Mouse (Mus musculus) forebrain, embryonic 13.5 days (tissue): ENCODE data around the gene Cemip2. TPM values are rescaled to one million over a fixed set of nuclear protein-coding genes. Genes with fewer than 3 reads are reported as not detected.

Experiments used
- ATAC-seq: fragments of 200-750 bp; cut with Nextera tagmentation; 2 replicates; pipeline ENCODE4 v1.8.0; 2017
- H3K27ac ChIP-seq: fragments of 300-500 bp; sonication (generic); 2 replicates; pipeline ENCODE4 v1.5.1; 2015; ENCODE audit warnings: inconsistent platforms, mild to moderate bottlenecking, moderate library complexity
- H3K27me3 ChIP-seq: fragments of 300-500 bp; sonication (generic); 2 replicates; pipeline ENCODE4 v1.6.1; 2015; ENCODE audit warnings: mild to moderate bottlenecking, inconsistent platforms
- H3K36me3 ChIP-seq: fragments of 300-500 bp; sonication (generic); 2 replicates; pipeline ENCODE4 v1.6.1; 2015; ENCODE audit warnings: mild to moderate bottlenecking, inconsistent platforms; ENCODE audit not compliant: poor library complexity, severe bottlenecking
- H3K4me1 ChIP-seq: fragments of 300-500 bp; sonication (generic); 2 replicates; pipeline ENCODE4 v1.6.1; 2015; ENCODE audit warnings: inconsistent platforms
- H3K4me2 ChIP-seq: fragments of 300-500 bp; sonication (generic); 2 replicates; pipeline ENCODE4 v1.6.1; 2015; ENCODE audit warnings: inconsistent platforms, mild to moderate bottlenecking, moderate library complexity
- H3K4me3 ChIP-seq: fragments of 300-500 bp; sonication (generic); 2 replicates; pipeline ENCODE4 v1.5.1; 2015; ENCODE audit warnings: mild to moderate bottlenecking, inconsistent platforms
- H3K9ac ChIP-seq: fragments of 300-500 bp; sonication (generic); 2 replicates; pipeline ENCODE4 v1.6.1; 2015; ENCODE audit warnings: mild to moderate bottlenecking, inconsistent platforms
- H3K9me3 ChIP-seq: fragments of 300-500 bp; sonication (generic); replicated peaks from 2 replicates; pipeline ENCODE4 v1.6.1; 2016; ENCODE audit warnings: inconsistent platforms
- WGBS: fragments of 180-500 bp; shearing (Covaris S2); methylation state at CpG from one replicate; pipeline ENCODE4 v1.1.7; 2015; 5-methylcytosine and 5-hydroxymethylcytosine counted together
- polyA plus RNA-seq: library from polyadenylated mRNA; unstranded; fragments of >200 nt; fragmentation: Nextera tagmentation; extraction: Ambion mirVana; gene quantifications from 2 replicates; pipeline ENCODE4 v1.2.1, GENCODE M21; 2015

Gene Cemip2
- polyA plus RNA-seq, 1 experiment from 2014 or later = 54.2 TPM

GRCm38 (mm10) chr19:21750154-21750553, 28.0 kb upstream of the Cemip2 start:
- Histone ChIP-seq H3K9me3 (no peaks in the 10 kb centered on the region), H3K4me1 (no peaks in the 10 kb centered on the region), H3K9ac (no peak overlapping the region), H3K27me3 (no peaks in the 10 kb centered on the region), H3K4me2 (no peak overlapping the region), H3K4me3 (no peak overlapping the region), H3K36me3 (no peaks in the 10 kb centered on the region), H3K27ac (no peak overlapping the region)
- 62% methylated on average over 2 of the region's 2 CpGs for WGBS
- no peak for ATAC-seq

- H3K9ac ChIP-seq = no peak overlapping the region
- H3K27ac ChIP-seq = no peak overlapping the region
- no peaks in the 10 kb centered on the region for H3K27me3 ChIP-seq
- no peaks in the 10 kb centered on the region for H3K4me1 ChIP-seq
- no peak for ATAC-seq
- no peak overlapping the region for H3K4me3 ChIP-seq
- H3K4me2 ChIP-seq = no peak overlapping the region
- H3K36me3 ChIP-seq = no peaks in the 10 kb centered on the region
- H3K9me3 ChIP-seq = no peaks in the 10 kb centered on the region
Measured at GRCm38 (mm10) chr19:21761676-21762075, 16.5 kb upstream of the Cemip2 start.

GRCm38 (mm10) chr19:21764013-21764412, 14.1 kb upstream of the Cemip2 start:
- no peaks in the 10 kb centered on the region for H3K9me3 ChIP-seq
- 73% methylated on average over 2 of the region's 2 CpGs for WGBS
- H3K4me3 ChIP-seq = no peak overlapping the region
- no peaks in the 10 kb centered on the region for H3K4me1 ChIP-seq
- H3K9ac ChIP-seq = no peak overlapping the region
- no peak for ATAC-seq
- H3K27ac ChIP-seq = no peak overlapping the region
- no peaks in the 10 kb centered on the region for H3K27me3 ChIP-seq
- no peak overlapping the region for H3K4me2 ChIP-seq
- H3K36me3 ChIP-seq = no peaks in the 10 kb centered on the region

GRCm38 (mm10) chr19:21764738-21765137, 13.4 kb upstream of the Cemip2 start:
- H3K36me3 ChIP-seq = no peaks in the 10 kb centered on the region
- no peaks in the 10 kb centered on the region for H3K27me3 ChIP-seq
- no peak overlapping the region for H3K9ac ChIP-seq
- 86% methylated on average over 3 of the region's 3 CpGs for WGBS
- H3K4me2 ChIP-seq = no peak overlapping the region
- H3K4me1 ChIP-seq = no peaks in the 10 kb centered on the region
- ATAC-seq = no peak
- H3K4me3 ChIP-seq = no peak overlapping the region
- no peaks in the 10 kb centered on the region for H3K9me3 ChIP-seq
- no peak overlapping the region for H3K27ac ChIP-seq

GRCm38 (mm10) chr19:21767500-21768045, 10.6 kb upstream of the Cemip2 start:
- no peaks in the 10 kb centered on the region for H3K27me3 ChIP-seq
- no peak for ATAC-seq
- WGBS = 83% methylated on average over 8 of the region's 9 CpGs

DNA sequence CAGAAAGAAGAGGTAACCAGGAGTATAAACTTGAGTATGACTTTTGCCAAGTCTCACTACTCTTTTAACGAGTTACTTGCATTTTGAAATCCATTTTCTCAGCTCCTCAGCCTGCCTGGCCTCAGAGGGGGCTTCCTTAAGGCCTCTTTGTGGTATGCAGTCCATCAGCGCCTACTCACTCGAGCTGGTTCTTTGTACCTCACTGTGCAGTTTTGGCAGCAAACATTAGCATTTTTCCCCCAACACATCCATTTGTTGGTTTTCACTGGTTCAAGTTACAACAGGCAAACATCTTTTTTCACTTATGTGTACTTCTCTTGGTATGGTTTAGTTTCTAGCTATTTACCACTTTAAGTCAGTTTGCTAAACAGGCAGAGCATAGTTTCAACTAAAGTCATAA, 8.3 kb upstream of the Cemip2 start:
- Histone ChIP-seq H3K4me1 (no peaks in the 10 kb centered on the region), H3K27me3 (no peaks in the 10 kb centered on the region), H3K4me3 (no peak overlapping the region), H3K36me3 (no peaks in the 10 kb centered on the region), H3K9ac (no peak overlapping the region), H3K27ac (no peak overlapping the region), H3K9me3 (no peaks in the 10 kb centered on the region), H3K4me2 (no peak overlapping the region)
- ATAC-seq = no peak
- 58% methylated on average over 3 of the region's 3 CpGs for WGBS

More at GRCm38 (mm10) chr19:21767500-21768045, 10.6 kb upstream of the Cemip2 start:
- Histone ChIP-seq H3K9ac (no peak overlapping the region), H3K4me2 (no peak overlapping the region), H3K36me3 (no peaks in the 10 kb centered on the region), H3K4me1 (no peaks in the 10 kb centered on the region), H3K4me3 (no peak overlapping the region), H3K9me3 (no peaks in the 10 kb centered on the region), H3K27ac (no peak overlapping the region)

DNA sequence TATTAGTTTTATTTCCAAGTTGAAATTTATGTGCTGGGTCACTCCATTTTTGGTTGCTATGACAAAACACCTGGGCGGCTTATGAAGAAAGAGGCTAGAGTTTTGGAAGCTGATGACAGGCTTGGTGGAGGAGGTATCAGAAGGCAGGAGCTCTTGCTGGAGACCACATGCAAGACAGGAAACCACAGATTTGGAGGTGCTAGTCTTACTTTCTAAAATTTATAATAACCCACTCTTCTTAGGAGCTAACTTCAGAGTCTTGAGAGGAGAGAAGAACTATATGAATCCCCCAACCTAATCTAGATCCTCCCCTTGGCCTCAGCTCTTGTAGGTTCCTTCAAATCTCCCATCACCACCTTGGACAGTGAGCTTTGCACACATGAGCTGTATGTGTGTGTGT, 6.6 kb upstream of the Cemip2 start:
- WGBS = 94% methylated on average over 1 of the region's 1 CpGs
- no peak for ATAC-seq
- Histone ChIP-seq H3K4me2 (no peak overlapping the region), H3K27ac (no peak overlapping the region), H3K9me3 (no peaks in the 10 kb centered on the region), H3K9ac (no peak overlapping the region), H3K36me3 (no peaks in the 10 kb centered on the region), H3K27me3 (no peaks in the 10 kb centered on the region), H3K4me1 (no peaks in the 10 kb centered on the region), H3K4me3 (no peak overlapping the region)

GRCm38 (mm10) chr19:21773621-21774020, 4.5 kb upstream of the Cemip2 start:
- no peaks in the 10 kb centered on the region for H3K36me3 ChIP-seq
- no peak overlapping the region for H3K9ac ChIP-seq
- H3K4me3 ChIP-seq = no peak overlapping the region
- WGBS = 83% methylated on average over 6 of the region's 6 CpGs
- no peak overlapping the region for H3K27ac ChIP-seq
- no peak overlapping the region for H3K4me2 ChIP-seq
- peaks cover 4% of the 10 kb centered on the region; the same call in 1 of the 2 replicates for H3K4me1 ChIP-seq
- no peak for ATAC-seq
- H3K9me3 ChIP-seq = no peaks in the 10 kb centered on the region
- H3K27me3 ChIP-seq = no peaks in the 10 kb centered on the region

- Histone ChIP-seq H3K27me3 (no peaks in the 10 kb centered on the region), H3K9ac (no peak overlapping the region), H3K36me3 (no peaks in the 10 kb centered on the region), H3K4me3 (no peak overlapping the region), H3K9me3 (no peaks in the 10 kb centered on the region), H3K4me2 (no peak overlapping the region), H3K4me1 (peaks cover 20% of the 10 kb centered on the region), H3K27ac (no peak overlapping the region)
- no peak for ATAC-seq
- WGBS = 79% methylated on average over 4 of the region's 4 CpGs
Measured at GRCm38 (mm10) chr19:21775629-21776028, 2.5 kb upstream of the Cemip2 start.

DNA sequence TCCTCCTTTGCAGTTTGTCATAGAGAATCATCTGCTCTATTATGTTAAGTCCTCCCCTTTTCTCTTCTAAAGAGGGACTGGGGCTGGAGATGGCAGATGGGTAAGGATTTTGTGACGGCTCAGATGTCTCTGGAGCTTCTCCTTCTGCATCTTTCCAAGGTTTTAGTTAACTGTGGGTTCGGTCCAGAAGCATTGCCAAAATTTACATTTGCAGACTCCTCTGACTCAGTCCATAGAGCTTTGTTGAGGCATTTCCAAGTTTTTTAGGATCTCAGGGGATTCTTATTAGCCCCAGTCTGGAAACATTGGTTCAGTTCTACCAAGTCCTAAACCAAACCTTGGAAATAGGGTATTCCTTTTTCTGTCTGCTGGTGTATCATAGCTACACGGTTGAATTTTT, 1.5 kb upstream of the Cemip2 start:
- ATAC-seq = no peak
- H3K9ac ChIP-seq = no peak overlapping the region
- no peak overlapping the region for H3K27ac ChIP-seq
- H3K36me3 ChIP-seq = no peaks in the 10 kb centered on the region
- no peaks in the 10 kb centered on the region for H3K27me3 ChIP-seq
- WGBS = 72% methylated on average over 3 of the region's 3 CpGs
- no peak overlapping the region for H3K4me3 ChIP-seq
- H3K4me2 ChIP-seq = no peak overlapping the region
- H3K9me3 ChIP-seq = no peaks in the 10 kb centered on the region
- H3K4me1 ChIP-seq = peaks cover 30% of the 10 kb centered on the region

DNA sequence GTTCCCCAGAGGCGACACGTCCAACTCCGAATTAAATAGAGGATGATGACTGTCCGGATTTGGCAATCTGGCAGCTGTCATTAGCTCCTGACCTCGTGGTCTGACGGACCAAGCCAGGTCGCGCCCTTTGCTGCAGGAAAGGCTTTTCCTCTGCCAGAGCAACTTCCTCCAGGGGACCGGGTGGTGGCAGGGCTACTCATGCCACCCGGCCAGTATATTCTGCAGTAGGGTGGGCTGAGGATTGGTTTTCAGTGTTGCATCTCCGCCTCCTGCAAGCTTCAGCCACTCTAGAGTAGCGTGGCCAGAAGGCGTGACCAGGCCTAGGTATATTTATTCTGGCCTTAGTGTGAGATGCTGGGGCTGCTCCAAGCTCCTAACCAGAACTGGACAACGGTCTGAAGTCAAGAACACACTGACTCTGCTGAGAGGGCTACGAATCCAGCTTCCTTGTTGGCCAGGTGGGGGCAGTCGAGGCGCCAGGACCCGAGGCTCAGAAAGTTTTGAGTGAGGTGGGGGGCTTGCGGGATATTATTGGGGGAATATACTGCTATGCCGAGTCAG, 891 bp upstream of the Cemip2 start:
- H3K9ac ChIP-seq = no peak overlapping the region
- H3K27me3 ChIP-seq = no peaks in the 10 kb centered on the region
- H3K36me3 ChIP-seq = no peaks in the 10 kb centered on the region
- ATAC-seq = no peak
- H3K4me3 ChIP-seq = no peak overlapping the region
- no peak overlapping the region for H3K27ac ChIP-seq
- peaks cover 36% of the 10 kb centered on the region for H3K4me1 ChIP-seq
- WGBS = 30% methylated on average over 20 of the region's 20 CpGs
- peak overlapping the region; percentile 93 for H3K4me2 ChIP-seq
- H3K9me3 ChIP-seq = no peaks in the 10 kb centered on the region

- H3K4me1 ChIP-seq = peaks cover 53% of the 10 kb centered on the region
- no peak for ATAC-seq
- H3K9me3 ChIP-seq = no peaks in the 10 kb centered on the region
- peak overlapping the region; percentile 95 for H3K27ac ChIP-seq
- no peaks in the 10 kb centered on the region for H3K27me3 ChIP-seq
- H3K4me2 ChIP-seq = peak overlapping the region; percentile 93
- peak overlapping the region; percentile 97 for H3K9ac ChIP-seq
- H3K36me3 ChIP-seq = no peaks in the 10 kb centered on the region
- peak overlapping the region; percentile 96 for H3K4me3 ChIP-seq
- under 1% methylated on average over 11 of the region's 11 CpGs for WGBS
Measured at GRCm38 (mm10) chr19:21779106-21779505, 964 bp downstream of the Cemip2 start.

DNA sequence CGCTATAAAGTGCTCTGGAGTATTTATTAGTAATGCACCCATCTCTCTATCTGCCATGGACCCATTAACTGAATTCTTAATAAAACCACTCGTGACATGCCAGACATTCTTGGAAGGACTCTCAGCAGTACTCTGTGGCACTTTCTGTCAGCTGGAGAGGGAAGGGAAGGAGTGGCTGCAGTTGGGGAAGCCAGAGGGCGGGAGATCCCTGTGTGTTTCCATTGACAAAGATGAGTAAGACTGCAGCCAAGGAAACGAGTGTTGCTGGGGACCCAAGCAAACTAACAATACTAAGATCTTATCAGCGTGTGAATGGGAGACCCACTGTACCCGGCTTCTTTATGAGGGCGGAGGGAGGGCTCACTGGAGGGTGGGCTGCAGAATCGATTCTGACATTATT, 2.5 kb downstream of the Cemip2 start:
- Histone ChIP-seq H3K36me3 (no peaks in the 10 kb centered on the region), H3K27me3 (no peaks in the 10 kb centered on the region)
- 16% methylated on average over 8 of the region's 8 CpGs for WGBS

More for the DNA sequence above, 2.5 kb downstream of the Cemip2 start:
- no peaks in the 10 kb centered on the region for H3K9me3 ChIP-seq
- H3K9ac ChIP-seq = peak overlapping the region; percentile 97
- H3K4me3 ChIP-seq = peak overlapping the region; percentile 96
- H3K27ac ChIP-seq = peak overlapping the region; percentile 95
- peaks cover 69% of the 10 kb centered on the region for H3K4me1 ChIP-seq
- ATAC-seq = no peak
- peak overlapping the region; percentile 93 for H3K4me2 ChIP-seq
